Mouse (Mus musculus) ES-E14 (cell line): ENCODE measurements around the gene Rims3. TPM values are rescaled to one million over a fixed set of nuclear protein-coding genes. Genes with fewer than 3 reads are reported as not detected.

ENCODE experiments used
- DNase-seq: peaks from one replicate; pipeline ENCODE4 v3.0.0-alpha.2; 2013; ENCODE audit warnings: low read depth, low spot score
- H3K27ac ChIP-seq: 2 replicates; pipeline ENCODE4 v1.5.1; 2012; ENCODE audit warnings: low read depth, mild to moderate bottlenecking, low read length, moderate library complexity, mixed read lengths; ENCODE audit not compliant: poor library complexity, insufficient read depth, severe bottlenecking
- H3K36me3 ChIP-seq: 2 replicates; pipeline ENCODE4 v1.6.1; 2012; ENCODE audit warnings: mild to moderate bottlenecking, low read length, moderate library complexity, mixed read lengths; ENCODE audit not compliant: control insufficient read depth, poor library complexity, insufficient read depth, severe bottlenecking
- H3K4me1 ChIP-seq, 2 experiments: fragments of 150-350 bp in 1 of 2; sonication (generic) in 1 of 2; 2 replicates each; pipeline ENCODE4 v1.6.1; 2012; ENCODE audit warnings: low read length in 2 of 2, mild to moderate bottlenecking in 1 of 2, mixed read lengths in 1 of 2; ENCODE audit not compliant: control insufficient read depth in 2 of 2, insufficient read depth in 2 of 2, poor library complexity in 1 of 2
- H3K4me3 ChIP-seq, 2 experiments: fragments of 150-350 bp in 1 of 2; sonication (generic) in 1 of 2; 2 replicates each; pipeline ENCODE4 v1.5.1; 2012; ENCODE audit warnings: low read length in 2 of 2, low read depth in 1 of 2, mild to moderate bottlenecking in 1 of 2, mixed read lengths in 1 of 2; ENCODE audit not compliant: insufficient read depth in 1 of 2, poor library complexity in 1 of 2, severe bottlenecking in 1 of 2
- H3K9ac ChIP-seq: 2 replicates; pipeline ENCODE4 v1.6.1; 2012; ENCODE audit warnings: low read depth, mild to moderate bottlenecking, low read length, mixed read lengths; ENCODE audit not compliant: poor library complexity, insufficient read depth, severe bottlenecking
- H3K9me3 ChIP-seq: fragments of 150-350 bp; sonication (generic); 2 replicates; pipeline ENCODE4 v1.6.1; 2012; ENCODE audit warnings: low read depth, mild to moderate bottlenecking, low read length; ENCODE audit not compliant: control insufficient read depth, insufficient read depth
- CHD2 ChIP-seq: IDR thresholded peaks from 2 replicates; pipeline ENCODE4 v1.6.1; 2014; ENCODE audit warnings: mild to moderate bottlenecking, low read depth, low read length, inconsistent platforms
- HCFC1 ChIP-seq: IDR thresholded peaks from 2 replicates; pipeline ENCODE4 v1.6.1; 2012; ENCODE audit warnings: low read length, inconsistent platforms, borderline replicate concordance; ENCODE audit not compliant: insufficient read depth
- MAFK ChIP-seq: IDR thresholded peaks from 2 replicates; pipeline ENCODE4 v1.6.1; 2014; ENCODE audit warnings: mild to moderate bottlenecking, low read depth, low read length, inconsistent platforms; ENCODE audit not compliant: insufficient read depth
- ZC3H11A ChIP-seq: IDR thresholded peaks from 2 replicates; pipeline ENCODE4 v1.6.1; 2012; ENCODE audit warnings: low read depth, mild to moderate bottlenecking, inconsistent platforms, low read length, borderline replicate concordance
- ZNF384 ChIP-seq: IDR thresholded peaks from 2 replicates; pipeline ENCODE4 v1.6.1; 2012; ENCODE audit warnings: low read depth, low read length, inconsistent platforms
- in situ Hi-C, 2 experiments: fragments of 600-800 bp; cut with MboI; formaldehyde crosslinking; loops; one replicate each; pipeline ENCODE4 v1.15.1; 2025; ENCODE audit warnings: low sequenced_read_pairs in 2 of 2, inconsistent platforms in 1 of 2; ENCODE audit not compliant: unreplicated experiment in 2 of 2
- total RNA-seq: library from RNA; depleted of rRNA; stranded (reverse); fragments of 300-350 nt; gene quantifications from 2 replicates; pipeline ENCODE4 v1.2.3, GENCODE M21; 2012

Rims3 gene
- total RNA-seq, 1 experiment, result 4.5 TPM

DNA sequence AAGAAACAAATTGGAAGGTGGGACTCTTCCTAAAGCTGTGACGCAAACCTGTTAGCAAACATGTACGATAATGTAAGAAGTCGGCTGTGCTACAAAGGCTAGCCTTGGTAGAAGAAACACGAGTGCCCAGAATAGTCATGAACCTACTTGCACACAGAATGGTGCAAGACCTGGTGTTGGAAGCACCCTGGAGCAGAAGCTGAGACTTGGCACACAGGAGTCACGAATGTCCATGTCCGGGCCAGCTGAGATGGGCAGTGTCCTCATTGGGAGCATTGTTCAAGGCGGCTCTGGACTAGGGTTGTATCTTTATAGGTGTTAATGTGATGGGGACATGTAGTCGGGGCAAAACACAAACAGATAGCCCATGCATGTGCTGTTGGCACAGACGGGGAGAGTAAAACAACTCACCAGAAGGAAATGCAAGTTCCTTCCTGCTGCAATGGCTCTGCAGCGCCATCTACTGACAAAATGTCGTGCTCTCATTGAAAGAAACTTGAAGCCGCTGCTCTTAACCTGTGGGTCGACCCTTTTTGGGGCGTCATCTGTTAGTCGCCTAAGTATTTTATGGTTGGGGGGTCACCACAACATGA lies 55.0 kb downstream of the Rims3 start:
- Histone ChIP-seq H3K27ac (no peak overlapping the region), H3K4me1 (no peaks in the 10 kb centered on the region), H3K36me3 (no peaks in the 10 kb centered on the region), H3K9me3 (no peaks in the 10 kb centered on the region), H3K9ac (no peak overlapping the region), H3K4me3 (no peak overlapping the region)
- in situ Hi-C loops, result loop anchor here in 1 of 2 experiments (10.0 kb wide), 1 partner anchor 315 kb away; no protein-coding TSS in a partner anchor
- DNase-seq, result peak; percentile 72
- TF ChIP-seq MAFK (no peak), CHD2 (no peak), ZC3H11A (peak; percentile 62; the same call in 1 of the 2 replicates)

DNA sequence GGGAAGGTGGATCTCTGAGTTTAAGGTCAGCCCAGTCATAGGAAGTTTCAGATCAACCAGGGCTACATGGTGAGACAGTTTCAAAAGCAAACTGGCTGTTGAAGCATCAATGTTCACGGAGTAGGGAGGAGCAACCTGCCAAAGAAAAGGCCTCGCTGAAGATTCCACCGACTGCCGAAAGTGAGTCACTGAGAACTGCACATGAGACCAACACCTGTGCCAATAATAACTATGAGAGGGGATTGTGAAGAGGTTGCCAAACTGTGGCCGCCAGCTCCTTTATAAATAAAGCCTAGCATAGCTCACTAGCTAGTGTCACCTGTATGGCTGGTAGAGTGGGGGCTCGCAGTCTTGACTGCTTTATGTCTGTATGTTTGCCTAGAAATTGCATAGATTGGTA lies 56.5 kb downstream of the Rims3 start:
- no peak overlapping the region for H3K4me3 ChIP-seq
- in situ Hi-C loops, result no loop called here
- H3K4me1 ChIP-seq, result no peaks in the 10 kb centered on the region
- no peak overlapping the region for H3K27ac ChIP-seq
- TF ChIP-seq MAFK, result no peak
- TF ChIP-seq HCFC1, result no peak
- TF ChIP-seq ZNF384, result no peak
- no peak for TF ChIP-seq CHD2
- TF ChIP-seq ZC3H11A, result no peak
- no peaks in the 10 kb centered on the region for H3K9me3 ChIP-seq
- H3K36me3 ChIP-seq, result no peaks in the 10 kb centered on the region
- no peak overlapping the region for H3K9ac ChIP-seq
- DNase-seq, result no peak

DNA sequence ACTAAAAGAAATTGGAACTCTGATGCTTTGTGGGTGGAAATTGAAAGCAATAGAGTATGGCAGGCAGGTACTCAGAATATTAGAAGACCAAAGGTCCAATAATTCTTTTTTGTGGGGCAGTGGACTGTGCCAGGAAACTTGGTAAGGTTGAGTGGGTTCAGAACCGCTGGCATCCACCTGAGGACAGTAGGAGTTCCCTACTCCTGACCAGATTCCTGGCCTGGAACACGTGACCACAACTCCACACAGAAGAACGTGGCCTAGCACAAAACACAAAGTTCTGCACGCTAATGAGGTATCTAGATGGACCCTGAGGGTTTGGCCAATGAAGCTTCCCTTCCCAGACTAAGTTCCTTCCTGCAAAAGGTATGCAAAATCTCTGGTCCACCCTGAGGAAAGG lies 58.2 kb downstream of the Rims3 start:
- no peak for DNase-seq
- Histone ChIP-seq H3K4me1 (no peaks in the 10 kb centered on the region), H3K27ac (no peak overlapping the region), H3K9ac (no peak overlapping the region), H3K36me3 (no peaks in the 10 kb centered on the region), H3K4me3 (no peak overlapping the region), H3K9me3 (no peaks in the 10 kb centered on the region)
- in situ Hi-C loops, result no loop called here
- TF ChIP-seq ZC3H11A (no peak), HCFC1 (no peak), MAFK (no peak), ZNF384 (no peak), CHD2 (no peak)

DNA sequence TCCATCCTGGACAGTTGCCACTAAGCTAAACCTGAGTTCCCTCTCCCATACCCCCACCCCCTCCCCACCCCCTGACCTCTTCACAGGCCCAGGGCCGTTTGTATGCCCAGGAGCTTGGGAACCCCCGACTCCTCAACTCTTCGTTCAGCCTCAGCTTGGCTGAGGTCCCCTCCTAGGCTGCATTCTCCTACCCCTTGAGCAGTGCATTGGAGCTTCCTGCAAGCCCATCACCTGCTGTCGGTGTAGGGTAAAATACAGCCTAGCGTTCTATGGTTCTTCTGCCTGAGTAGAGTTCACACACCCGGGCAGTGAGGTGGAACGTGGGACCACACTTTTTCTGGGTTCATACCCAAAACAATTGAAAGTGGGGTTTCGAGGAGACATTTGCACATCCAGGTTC lies 58.8 kb downstream of the Rims3 start:
- no peaks in the 10 kb centered on the region for H3K36me3 ChIP-seq
- in situ Hi-C loops, result no loop called here
- H3K9me3 ChIP-seq, result no peaks in the 10 kb centered on the region
- H3K27ac ChIP-seq, result no peak overlapping the region
- TF ChIP-seq HCFC1, result no peak
- TF ChIP-seq ZNF384, result no peak
- TF ChIP-seq ZC3H11A, result no peak
- no peak for TF ChIP-seq CHD2
- no peak for TF ChIP-seq MAFK
- DNase-seq, result no peak
- no peaks in the 10 kb centered on the region for H3K4me1 ChIP-seq
- no peak overlapping the region for H3K9ac ChIP-seq
- no peak overlapping the region for H3K4me3 ChIP-seq

DNA sequence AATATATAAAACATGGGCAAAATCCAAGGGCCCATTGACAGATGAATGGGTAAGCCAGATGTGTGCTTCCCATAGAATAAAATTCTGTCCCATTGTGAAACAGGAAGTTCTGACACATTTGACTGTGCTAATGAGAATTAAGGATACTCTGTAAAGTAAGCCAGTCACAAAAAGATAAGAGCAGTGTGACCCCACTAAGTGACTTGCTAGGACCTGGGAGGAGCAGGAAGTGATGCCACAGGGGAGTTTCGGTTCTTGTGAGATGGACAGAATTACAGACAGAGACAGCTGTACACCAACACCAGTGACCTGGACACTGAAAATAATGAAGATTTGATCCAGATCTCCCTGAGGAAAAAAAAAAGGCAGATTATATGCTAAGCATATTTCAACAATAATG lies 59.2 kb downstream of the Rims3 start:
- no peak overlapping the region for H3K27ac ChIP-seq
- TF ChIP-seq ZC3H11A, result no peak
- no peak for TF ChIP-seq CHD2
- TF ChIP-seq HCFC1, result no peak
- no peak for TF ChIP-seq MAFK
- TF ChIP-seq ZNF384, result no peak
- no peaks in the 10 kb centered on the region for H3K36me3 ChIP-seq
- no peaks in the 10 kb centered on the region for H3K9me3 ChIP-seq
- in situ Hi-C loops, result no loop called here
- no peaks in the 10 kb centered on the region for H3K4me1 ChIP-seq
- DNase-seq, result no peak
- H3K9ac ChIP-seq, result no peak overlapping the region
- H3K4me3 ChIP-seq, result no peak overlapping the region
